Mouse (Mus musculus): Measurements from ENCODE around the gene Smox. TPM values are rescaled to one million over a fixed set of nuclear protein-coding genes. Genes with fewer than 3 reads are reported as not detected.
"Not testable (repeated sequence)": the region's sequence is repeated elsewhere in the genome, so short reads cannot be mapped to it uniquely, and the experiment has no call there.

Smox gene
- 10 to 100 TPM; 28.2 to 30.5 TPM for total RNA-seq (2021)
- long read RNA-seq, experiment 1, transcript Smox-201 (7 exons, 2,270 nt) = major isoform, 15 of 26 reads
- long read RNA-seq, experiment 1, partial matches to known transcripts = 1 of 26 reads
- long read RNA-seq, experiment 1, other reads (novel, unspliced or antisense) = 2 of 26 reads
- long read RNA-seq, experiment 2, transcript Smox-201 (7 exons, 2,270 nt) = major isoform, 8 of 18 reads
- long read RNA-seq, experiment 2, partial matches to known transcripts = 1 of 18 reads
- long read RNA-seq, experiment 2, other reads (novel, unspliced or antisense) = 2 of 18 reads

DNA sequence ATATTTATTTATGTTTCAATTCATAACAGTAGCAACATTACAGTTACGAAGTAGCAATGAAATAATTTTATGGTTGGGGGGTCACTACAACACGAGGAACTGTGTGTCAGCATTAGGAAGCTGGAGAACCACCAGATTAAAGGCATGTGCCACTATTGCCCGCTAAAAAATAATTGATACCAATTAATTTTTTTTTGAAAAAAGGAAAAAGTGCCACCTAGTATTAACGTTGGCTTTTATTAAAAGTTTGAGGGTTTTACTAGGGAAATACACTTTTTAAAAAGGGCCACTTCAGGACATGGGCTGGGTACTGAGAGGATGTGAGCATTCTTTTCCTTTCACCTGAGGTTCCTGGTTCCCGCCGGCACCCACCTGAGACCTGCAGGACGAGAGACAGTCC is at the start of gene Smox:
Gene Smox, plus strand, starts transcription at position 301 of the 400 bp plus-strand sequence.
- no peak for DNase-seq

DNA sequence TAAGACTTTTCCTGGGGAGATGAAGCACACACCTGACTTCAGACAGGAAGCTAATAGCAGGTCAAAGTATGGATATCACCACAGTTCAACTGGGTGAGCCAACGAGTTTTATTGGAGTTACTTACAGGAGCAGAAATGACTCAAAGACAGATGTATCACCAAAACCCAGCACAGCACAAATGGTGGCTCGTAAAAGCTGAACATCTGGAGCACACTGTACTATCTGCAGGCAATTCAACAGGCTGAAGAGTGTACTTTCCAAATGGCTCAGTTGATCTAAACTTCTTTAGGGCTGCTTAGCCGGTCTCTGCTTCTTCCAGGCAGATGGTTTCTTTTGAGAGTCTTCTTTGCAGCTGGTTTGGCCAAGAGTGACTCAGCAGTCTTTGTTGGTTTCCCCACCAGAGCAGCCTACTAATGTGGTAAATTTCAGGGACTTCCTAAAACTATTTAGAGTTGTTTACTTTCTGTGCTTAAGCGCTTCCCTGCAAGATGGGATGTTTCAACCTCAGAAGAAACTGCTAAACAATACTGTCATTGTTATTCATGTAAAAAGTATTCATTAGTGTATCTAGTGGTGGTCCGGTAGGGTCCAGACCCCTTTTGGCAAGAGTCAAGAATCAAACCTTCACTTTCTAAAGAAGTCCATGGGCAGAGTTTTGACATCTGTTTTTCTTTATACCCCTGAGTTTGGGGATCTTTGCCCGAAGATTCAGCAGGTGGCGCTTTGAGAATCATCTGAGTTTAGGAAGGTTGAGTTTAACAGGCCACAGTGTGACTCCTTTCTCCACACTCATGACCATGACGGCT is 48.0 kb upstream of the Smox start:
- peak in 1 of 2 experiments; percentile 23 for DNase-seq

DNA sequence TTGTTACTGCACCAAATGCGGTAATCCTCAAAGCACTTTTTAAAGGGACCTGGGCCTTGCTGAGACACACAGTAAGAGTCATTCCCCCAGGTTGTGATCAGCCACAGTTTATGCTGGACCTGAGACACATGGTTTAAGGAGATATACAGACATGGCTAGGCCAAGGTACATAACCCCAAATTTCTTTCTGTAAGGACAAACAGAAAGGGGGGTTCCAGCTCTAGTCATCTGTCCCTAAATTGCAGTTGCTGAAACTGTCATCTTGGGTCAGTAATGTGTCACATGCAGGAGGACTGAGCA is 47.5 kb upstream of the Smox start:
- DNase-seq = no peak

DNA sequence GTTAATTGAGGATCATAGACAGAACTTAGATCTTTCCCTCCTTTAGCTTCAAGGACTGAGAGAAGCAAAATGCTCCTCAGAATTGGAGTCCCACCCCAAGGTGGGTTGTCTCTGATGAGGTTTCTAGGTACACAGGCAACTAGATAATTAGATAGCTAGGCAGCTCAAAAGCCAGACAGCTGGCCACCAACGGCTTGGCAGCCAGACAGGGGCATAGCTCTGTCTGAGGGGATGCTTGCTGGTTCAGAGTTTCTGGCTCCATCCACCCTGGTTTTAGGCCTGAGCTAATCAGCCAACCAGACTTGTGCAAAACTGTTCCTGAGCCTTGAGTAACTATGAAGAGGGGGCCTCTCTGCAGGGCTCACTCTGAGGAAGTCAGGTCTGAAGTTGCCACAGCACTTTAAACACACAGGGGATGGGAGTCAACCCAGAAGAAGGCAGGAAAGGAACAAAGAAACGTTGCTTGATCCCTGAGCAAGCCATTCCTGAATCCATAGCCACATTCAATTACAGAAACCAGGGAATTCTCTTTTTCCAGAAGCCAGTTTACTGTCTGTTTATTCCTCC is 44.8 kb upstream of the Smox start:
- DNase-seq = no peak

- DNase-seq = no peak
These were observed 43.5 kb upstream of the Smox start for GRCm38 (mm10) chr2:131447566-131448330.

GRCm38 (mm10) chr2:131448353-131448752 is 42.9 kb upstream of the Smox start:
- DNase-seq = no peak

- no peak for DNase-seq
These were observed 41.6 kb upstream of the Smox start for GRCm38 (mm10) chr2:131449720-131450119.

DNA sequence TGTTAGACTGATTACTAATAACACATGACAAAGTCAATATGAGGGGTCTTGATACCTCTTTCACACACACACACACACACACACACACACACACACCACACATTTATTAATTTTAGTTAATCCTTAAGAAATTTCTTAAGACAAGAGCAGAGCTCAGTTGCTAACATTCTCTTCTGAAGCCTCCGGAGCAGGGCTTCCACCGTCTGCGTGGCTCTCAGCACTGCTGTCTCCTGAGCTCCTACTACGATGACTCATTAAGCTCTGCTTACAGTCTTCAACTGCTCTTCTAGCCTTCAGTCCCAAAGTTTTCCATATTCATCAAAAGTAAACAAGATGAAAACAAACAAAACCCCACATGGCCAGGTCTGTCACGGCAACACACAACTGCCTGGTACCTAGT is 40.8 kb upstream of the Smox start:
- DNase-seq = no peak

GRCm38 (mm10) chr2:131457728-131458127 is 33.6 kb upstream of the Smox start:
- DNase-seq = peak in 1 of 2 experiments; percentile 27

DNA sequence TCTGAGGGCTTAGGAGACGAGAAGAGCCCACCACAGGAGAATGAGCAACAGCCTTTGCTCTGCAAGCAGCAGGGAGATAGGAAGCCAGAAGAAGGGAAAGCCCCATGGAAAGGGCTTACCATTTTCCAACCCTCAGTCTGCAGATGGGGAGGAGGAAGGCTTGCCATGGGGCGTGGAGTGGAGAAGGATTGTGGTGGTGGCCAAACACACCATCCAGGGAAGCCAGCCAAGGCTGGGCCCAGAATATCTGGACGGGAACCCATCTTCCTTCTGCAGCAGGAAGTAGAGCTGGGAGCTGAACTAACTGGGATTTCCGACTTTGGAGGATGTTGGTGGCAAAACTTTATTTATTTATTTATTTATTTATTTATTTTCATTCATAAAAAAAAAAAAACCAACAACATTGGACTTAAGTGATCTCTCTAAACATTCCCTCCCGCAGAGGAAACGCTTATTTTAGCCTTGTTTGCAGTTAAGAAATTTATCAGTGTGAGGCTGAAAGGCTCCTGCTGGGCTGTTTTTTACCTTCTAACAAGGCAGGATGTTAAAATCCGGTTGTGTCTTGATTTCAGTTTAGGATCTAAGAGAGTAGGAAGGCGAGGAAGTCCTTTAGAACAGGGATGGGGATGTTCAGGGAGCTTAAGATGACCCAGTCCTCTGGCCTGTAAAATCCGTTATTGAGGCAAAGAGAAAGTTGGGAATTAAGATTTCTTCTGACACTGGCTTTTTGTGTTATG is 30.2 kb upstream of the Smox start:
- DNase-seq = peak; percentile 15 to 47

- no peak for DNase-seq
These were observed 28.3 kb upstream of the Smox start for GRCm38 (mm10) chr2:131462991-131463390.

DNA sequence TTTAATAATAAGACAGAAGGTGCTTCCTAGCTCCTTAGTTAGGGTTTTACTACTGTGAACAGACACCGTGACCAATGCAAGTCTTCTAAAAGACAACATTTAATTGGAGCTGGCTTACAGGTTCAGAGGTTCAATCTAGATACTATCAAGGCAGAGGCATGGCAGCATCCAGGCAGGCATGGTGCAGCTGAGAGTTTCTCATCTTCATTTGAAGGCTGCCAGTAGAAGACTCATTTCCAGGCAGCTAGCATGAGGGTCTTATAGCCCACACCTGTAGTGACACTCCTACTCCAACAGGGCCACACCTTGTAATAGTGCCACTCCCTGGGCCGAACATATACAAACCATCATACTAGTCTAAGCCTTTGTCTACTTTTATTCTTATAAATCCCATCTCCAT is 27.1 kb upstream of the Smox start:
- DNase-seq = no peak

GRCm38 (mm10) chr2:131466732-131467131 is 24.6 kb upstream of the Smox start:
- DNase-seq = no peak

GRCm38 (mm10) chr2:131469916-131470315 is 21.4 kb upstream of the Smox start:
- DNase-seq = no peak

GRCm38 (mm10) chr2:131473749-131474148 is 17.5 kb upstream of the Smox start:
- no peak for DNase-seq

DNA sequence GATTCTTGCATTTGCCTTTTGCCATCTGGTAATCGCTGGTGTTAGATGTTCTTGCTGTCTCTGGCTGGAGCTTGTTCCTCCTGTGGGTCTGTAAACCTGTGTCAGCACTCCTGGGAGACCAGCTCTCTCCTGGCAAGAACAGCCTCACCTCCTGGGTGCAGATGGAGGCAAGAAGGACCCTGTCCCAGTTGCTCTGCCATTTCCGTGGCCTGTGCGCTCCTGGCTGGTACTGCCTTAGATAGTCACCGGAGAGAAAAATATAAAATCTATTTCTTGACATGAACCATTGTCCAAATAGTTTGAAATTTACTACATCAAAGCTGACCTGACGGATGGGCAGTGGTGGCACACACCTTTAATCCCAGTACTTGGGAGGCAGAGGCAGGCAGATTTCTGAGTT is 14.2 kb upstream of the Smox start:
- not testable (repeated sequence) for DNase-seq

DNA sequence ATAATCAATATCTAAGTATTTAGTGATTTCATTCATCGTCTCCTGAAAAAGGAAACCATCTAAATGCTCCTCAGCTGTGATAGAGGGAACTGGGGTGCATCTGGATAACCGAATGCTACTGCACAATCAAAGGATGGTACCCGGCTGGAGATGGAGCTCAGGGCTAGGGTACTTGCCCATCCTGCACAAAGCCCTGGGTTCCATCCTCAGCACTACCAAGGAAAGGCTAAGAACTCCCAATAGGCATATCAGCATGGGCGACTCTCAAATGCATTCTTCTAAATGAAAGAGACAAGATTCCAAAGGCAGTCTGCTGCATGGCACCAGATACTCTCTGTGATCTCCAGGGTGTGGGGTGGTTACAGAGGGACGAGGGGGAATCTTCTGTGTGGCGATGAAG is 13.4 kb upstream of the Smox start:
- no peak for DNase-seq

DNA sequence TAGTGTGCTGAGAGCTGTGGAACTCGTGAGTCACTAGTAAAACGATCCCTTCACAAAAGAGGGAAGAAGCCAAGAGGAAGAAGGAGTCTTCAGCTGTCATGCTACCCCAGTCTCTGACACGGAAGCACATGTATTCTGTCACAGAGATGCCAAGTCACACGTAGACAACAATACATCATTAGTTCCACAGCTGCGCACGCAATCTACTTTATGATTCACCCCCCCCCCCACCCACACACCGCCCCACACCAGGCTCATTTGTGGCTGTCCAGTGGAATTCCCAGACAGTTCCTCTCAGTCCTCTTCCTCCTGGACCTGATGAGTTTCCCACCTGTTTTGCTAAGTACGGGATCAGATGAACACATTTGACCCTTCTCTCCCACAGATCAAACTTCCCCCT is 12.9 kb upstream of the Smox start:
- no peak for DNase-seq

- no peak for DNase-seq
These were observed 12.4 kb upstream of the Smox start for GRCm38 (mm10) chr2:131478916-131479315.

DNA sequence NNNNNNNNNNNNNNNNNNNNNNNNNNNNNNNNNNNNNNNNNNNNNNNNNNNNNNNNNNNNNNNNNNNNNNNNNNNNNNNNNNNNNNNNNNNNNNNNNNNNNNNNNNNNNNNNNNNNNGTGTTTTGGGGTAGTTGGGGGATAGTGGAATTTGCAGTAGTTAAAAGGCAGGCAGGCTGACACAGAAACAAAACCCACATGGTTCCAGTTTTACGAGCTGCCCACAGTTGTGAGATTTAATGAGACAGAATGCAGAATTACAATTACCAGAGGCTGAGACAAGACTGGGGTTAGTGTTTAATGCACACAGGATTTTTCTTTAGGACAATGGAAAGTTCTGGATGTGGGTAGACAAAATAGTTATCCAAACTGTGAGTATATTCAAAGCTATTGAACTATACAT is 9.6 kb upstream of the Smox start:
- no peak for DNase-seq

DNA sequence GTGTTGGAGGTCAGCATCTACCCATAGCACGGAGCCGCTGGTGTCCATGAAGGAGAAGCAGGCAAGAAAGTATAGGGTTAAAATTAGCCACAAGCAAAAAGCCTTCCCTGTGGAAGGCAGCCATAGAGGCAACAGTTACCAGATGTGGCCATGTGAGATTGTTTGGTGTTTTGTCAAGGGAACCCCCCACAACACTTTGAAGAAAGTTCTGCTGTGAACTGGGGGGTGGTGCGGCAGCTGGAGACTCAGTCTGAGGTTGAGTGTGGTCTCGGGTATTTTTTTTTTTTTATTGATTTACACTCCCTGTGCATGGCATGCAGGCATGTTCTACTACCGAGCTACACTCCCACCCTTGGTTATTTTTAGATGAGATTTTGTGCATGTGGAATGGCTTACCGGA is 8.8 kb upstream of the Smox start:
- DNase-seq = no peak

DNA sequence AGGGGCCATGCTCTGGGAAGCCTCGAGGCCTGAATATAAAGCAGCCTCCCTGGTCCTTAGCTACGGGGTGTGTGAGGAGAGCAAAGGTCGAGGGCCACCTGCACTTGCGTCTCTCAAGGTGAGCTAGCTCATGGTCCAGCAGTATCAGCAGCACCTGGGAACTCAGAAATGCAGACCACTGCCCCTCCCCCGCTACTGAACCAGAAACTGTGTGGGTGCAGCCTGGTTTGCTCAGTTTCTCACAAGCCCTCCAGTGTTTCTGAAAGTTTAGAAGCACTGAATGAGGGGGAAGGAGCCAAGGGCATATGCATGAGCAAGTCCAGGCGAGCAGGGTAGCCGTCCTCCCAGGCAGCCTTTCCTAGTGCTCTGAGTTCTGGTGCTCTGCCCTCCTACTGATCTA is 7.7 kb upstream of the Smox start:
- DNase-seq = no peak

Measured in adrenal gland, postnatal 36 days (tissue).